Mouse (Mus musculus) liver, adult 2 months (tissue): ENCODE data around the gene BC017158.

Source experiments
- CTCF ChIP-seq: fragments of 200-500 bp; IDR thresholded peaks from 2 replicates; pipeline ENCODE4 v1.5.1; 2011; ENCODE audit warnings: low read depth, low read length, control low read depth
- POLR2A ChIP-seq: fragments of 200-500 bp; IDR thresholded peaks from 2 replicates; pipeline ENCODE4 v1.6.1; 2011; ENCODE audit warnings: low read length, control low read depth; ENCODE audit not compliant: insufficient read depth; ENCODE audit errors: extremely low read depth

DNA sequence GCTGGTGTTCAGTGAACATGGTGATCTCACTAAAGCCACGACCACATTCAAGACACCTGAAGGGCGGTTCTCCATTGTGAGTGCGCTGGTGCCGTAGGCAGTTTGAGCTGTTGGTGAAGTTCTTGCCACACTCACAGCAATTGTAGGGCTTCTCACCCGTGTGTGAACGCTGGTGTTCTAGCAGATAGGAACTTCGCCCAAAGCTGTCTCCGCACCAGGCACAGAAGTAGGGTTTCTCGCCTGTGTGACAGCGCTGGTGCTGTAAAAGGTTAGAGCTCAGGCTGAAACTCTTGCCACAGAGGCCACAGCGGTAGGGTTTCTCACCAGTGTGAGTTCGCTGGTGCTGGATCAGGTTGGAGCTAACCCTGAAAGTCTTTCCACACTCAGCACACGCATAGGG is 61.5 kb downstream of the BC017158 start:
- TF ChIP-seq CTCF (no peak), POLR2A (no peak)
